In genomic region chr19:40650090-40650489, GRCm38 (mm10) we compare ENCODE assay signal across 16 mouse cellular contexts. TPM values are rescaled to one million over a fixed set of nuclear protein-coding genes. Genes with fewer than 3 reads are reported as not detected.
A peak's percentile ranks its signal among the peaks of the same experiment; 100 is the strongest.
DNase-seq lines count a peak whose midpoint lies in the region; ATAC-seq and TF ChIP-seq lines count a peak whose summit lies in the region.
"Had no signal": no experiment of that assay in that cellular context is flagged by ENCODE, and none has a peak within 500 bp of the region (broad histone marks: within the 10 kb centered on the region; RNA-seq: fewer than 3 reads in every experiment).

No protein-coding gene starts in this region.

- WGBS in embryonic facial prominence, embryonic 12.5 days, result 52% methylated on average over 5 of the region's 5 CpGs
- WGBS in embryonic facial prominence, embryonic 10.5 days, result 70% methylated on average over 5 of the region's 5 CpGs
- WGBS in lung, embryonic 14.5 days, result 49% methylated on average over 5 of the region's 5 CpGs
- WGBS in lung, adult 2 months, result 20% methylated on average over 5 of the region's 5 CpGs
- 32% methylated on average over 5 of the region's 5 CpGs for WGBS in heart, postnatal 0 days
- 37% methylated on average over 5 of the region's 5 CpGs for WGBS in liver, embryonic 11.5 days

- H3K4me2 ChIP-seq in embryonic facial prominence, embryonic 12.5 days (replicated peaks), result no peak overlapping the region
- no peak overlapping the region for H3K4me2 ChIP-seq in lung, embryonic 14.5 days
- no peak overlapping the region for H3K4me2 ChIP-seq in heart, postnatal 0 days (ENCODE audit: low read depth, low read length)
- no peak overlapping the region for H3K4me2 ChIP-seq in liver, embryonic 11.5 days
- H3K4me2 ChIP-seq: embryonic facial prominence, embryonic 15.5 days; forebrain, embryonic 15.5 days; limb, embryonic 13.5 days; midbrain, embryonic 15.5 days; neural tube, embryonic 13.5 days had no signal

- no peak for TF ChIP-seq POLR2A in lung, adult 2 months (IDR thresholded peaks at IDR 0.05; ENCODE audit: borderline replicate concordance, extremely low read depth, low read depth, low read length)

- H3K4me3 ChIP-seq in embryonic facial prominence, embryonic 12.5 days, result no peak overlapping the region
- no peak overlapping the region for H3K4me3 ChIP-seq in embryonic facial prominence, embryonic 10.5 days
- H3K4me3 ChIP-seq in lung, embryonic 14.5 days (ENCODE audit: low read depth, low read length), result no peak overlapping the region
- H3K4me3 ChIP-seq in lung, adult 2 months (replicated peaks; ENCODE audit: extremely low read depth, low read depth, low read length), result no peak overlapping the region
- H3K4me3 ChIP-seq in heart, postnatal 0 days (ENCODE audit: low read depth, low read length), result no peak overlapping the region
- no peak overlapping the region for H3K4me3 ChIP-seq in liver, embryonic 11.5 days (ENCODE audit: low read depth, low read length)
- H3K4me3 ChIP-seq: embryonic facial prominence, embryonic 15.5 days; forebrain, embryonic 15.5 days; limb, embryonic 13.5 days; midbrain, embryonic 15.5 days; neural tube, embryonic 13.5 days had no signal

- H3K9me3 ChIP-seq in embryonic facial prominence, embryonic 12.5 days, result no peaks in the 10 kb centered on the region
- no peaks in the 10 kb centered on the region for H3K9me3 ChIP-seq in embryonic facial prominence, embryonic 10.5 days
- H3K9me3 ChIP-seq in lung, embryonic 14.5 days (ENCODE audit: low read depth, low read length), result no peaks in the 10 kb centered on the region
- no peaks in the 10 kb centered on the region for H3K9me3 ChIP-seq in heart, postnatal 0 days (replicated peaks; ENCODE audit: control insufficient read depth, low read length)
- no peaks in the 10 kb centered on the region for H3K9me3 ChIP-seq in liver, embryonic 11.5 days (ENCODE audit: control insufficient read depth, low read length)
- H3K9me3 ChIP-seq: embryonic facial prominence, embryonic 15.5 days; forebrain, embryonic 15.5 days; limb, embryonic 13.5 days; midbrain, embryonic 15.5 days; neural tube, embryonic 13.5 days had no signal

- no peaks in the 10 kb centered on the region for H3K27me3 ChIP-seq in embryonic facial prominence, embryonic 12.5 days
- H3K27me3 ChIP-seq in embryonic facial prominence, embryonic 10.5 days (replicated peaks; ENCODE audit: low read depth, poor library complexity, severe bottlenecking), result no peaks in the 10 kb centered on the region
- H3K27me3 ChIP-seq in lung, embryonic 14.5 days (ENCODE audit: insufficient read depth, low read length), result no peaks in the 10 kb centered on the region
- H3K27me3 ChIP-seq in heart, postnatal 0 days (ENCODE audit: control insufficient read depth, insufficient read depth, low read length), result no peaks in the 10 kb centered on the region
- H3K27me3 ChIP-seq in liver, embryonic 11.5 days (replicated peaks; ENCODE audit: control insufficient read depth, insufficient read depth, low read length), result no peaks in the 10 kb centered on the region
- H3K27me3 ChIP-seq: embryonic facial prominence, embryonic 15.5 days; forebrain, embryonic 15.5 days; limb, embryonic 13.5 days; midbrain, embryonic 15.5 days; neural tube, embryonic 13.5 days had no signal

- no peak for TF ChIP-seq EP300 in heart, postnatal 0 days (IDR thresholded peaks at IDR 0.05; ENCODE audit: low read depth)

- peaks cover 7% of the 10 kb centered on the region for H3K4me1 ChIP-seq in embryonic facial prominence, embryonic 12.5 days
- peaks cover 33% of the 10 kb centered on the region for H3K4me1 ChIP-seq in embryonic facial prominence, embryonic 10.5 days
- H3K4me1 ChIP-seq in lung, embryonic 14.5 days (ENCODE audit: insufficient read depth), result peaks cover 14% of the 10 kb centered on the region
- peaks cover 18% of the 10 kb centered on the region for H3K4me1 ChIP-seq in lung, adult 2 months (ENCODE audit: control insufficient read depth, insufficient read depth, low read length)
- H3K4me1 ChIP-seq in heart, postnatal 0 days (ENCODE audit: control insufficient read depth, insufficient read depth), result no peaks in the 10 kb centered on the region
- H3K4me1 ChIP-seq in liver, embryonic 11.5 days (replicated peaks; ENCODE audit: control insufficient read depth, insufficient read depth, low read length), result peaks cover 6% of the 10 kb centered on the region
- H3K4me1 ChIP-seq: forebrain, embryonic 15.5 days; midbrain, embryonic 15.5 days; neural tube, embryonic 13.5 days had no signal

- 0 out of 2 replicates have a peak overlapping the region, but pooled peaks have one; percentile 1 for H3K27ac ChIP-seq in embryonic facial prominence, embryonic 12.5 days
- H3K27ac ChIP-seq in embryonic facial prominence, embryonic 10.5 days (replicated peaks), result no peak overlapping the region
- peak overlapping the region; percentile 54; the same call in 1 of the 2 replicates for H3K27ac ChIP-seq in lung, embryonic 14.5 days (ENCODE audit: low read depth)
- H3K27ac ChIP-seq in heart, postnatal 0 days (ENCODE audit: low read depth), result peak overlapping the region; percentile 26; the same call in 1 of the 2 replicates
- H3K27ac ChIP-seq in liver, embryonic 11.5 days (ENCODE audit: low read depth, low read length), result no peak overlapping the region
- H3K27ac ChIP-seq: embryonic facial prominence, embryonic 15.5 days; forebrain, embryonic 15.5 days; limb, embryonic 13.5 days; midbrain, embryonic 15.5 days; neural tube, embryonic 13.5 days had no signal

- no peak for ATAC-seq in embryonic facial prominence, embryonic 12.5 days (ENCODE audit: insufficient number of reproducible peaks, insufficient read depth, low FRiP score, low TSS enrichment)
- no peak for ATAC-seq in lung, embryonic 14.5 days (ENCODE audit: insufficient read depth)
- ATAC-seq in heart, postnatal 0 days (ENCODE audit: insufficient read depth, low read depth), result no peak
- peak; percentile 89 for ATAC-seq in megakaryocyte progenitor cell, adult 5-6 weeks (replicated peaks; ENCODE audit: poor library complexity)
- no peak for ATAC-seq in liver, embryonic 11.5 days (replicated peaks; ENCODE audit: low FRiP score)
- ATAC-seq: forebrain, embryonic 15.5 days; midbrain, embryonic 15.5 days had no signal

- H3K36me3 ChIP-seq in embryonic facial prominence, embryonic 12.5 days, result no peaks in the 10 kb centered on the region
- no peaks in the 10 kb centered on the region for H3K36me3 ChIP-seq in embryonic facial prominence, embryonic 10.5 days (replicated peaks)
- no peaks in the 10 kb centered on the region for H3K36me3 ChIP-seq in lung, embryonic 14.5 days (ENCODE audit: insufficient read depth)
- no peaks in the 10 kb centered on the region for H3K36me3 ChIP-seq in heart, postnatal 0 days (replicated peaks; ENCODE audit: control insufficient read depth, insufficient read depth, low read length)
- no peaks in the 10 kb centered on the region for H3K36me3 ChIP-seq in liver, embryonic 11.5 days (ENCODE audit: control insufficient read depth, insufficient read depth, low read length)
- H3K36me3 ChIP-seq: embryonic facial prominence, embryonic 15.5 days; forebrain, embryonic 15.5 days; limb, embryonic 13.5 days; midbrain, embryonic 15.5 days; neural tube, embryonic 13.5 days had no signal

- no peak for TF ChIP-seq CTCF in lung, embryonic 14.5 days (IDR thresholded peaks at IDR 0.05; ENCODE audit: low read depth)
- TF ChIP-seq CTCF in lung, adult 2 months (IDR thresholded peaks at IDR 0.05; ENCODE audit: insufficient read depth, low read length), result no peak
- TF ChIP-seq CTCF in heart, postnatal 0 days (IDR thresholded peaks at IDR 0.05; ENCODE audit: low read depth), result no peak

- H3K9ac ChIP-seq in embryonic facial prominence, embryonic 12.5 days, result no peak overlapping the region
- no peak overlapping the region for H3K9ac ChIP-seq in lung, embryonic 14.5 days
- H3K9ac ChIP-seq in heart, postnatal 0 days (replicated peaks; ENCODE audit: low read depth, low read length), result no peak overlapping the region
- no peak overlapping the region for H3K9ac ChIP-seq in liver, embryonic 11.5 days (ENCODE audit: low read depth, low read length)
- H3K9ac ChIP-seq: embryonic facial prominence, embryonic 15.5 days; forebrain, embryonic 15.5 days; limb, embryonic 13.5 days; midbrain, embryonic 15.5 days; neural tube, embryonic 13.5 days had no signal

- no peak for DNase-seq in embryonic facial prominence, embryonic 10.5 days (ENCODE audit: low spot score)
- DNase-seq in lung, embryonic 14.5 days, result no peak
- no peak for DNase-seq in lung, adult 2 months
- DNase-seq in heart, postnatal 0 days (ENCODE audit: low spot score), result no peak
- no peak for DNase-seq in liver, embryonic 11.5 days (ENCODE audit: low spot score)
- no peak for DNase-seq in frontal cortex, adult 2 months (ENCODE audit: extremely low spot score in 1 of 2, low spot score in 1 of 2)
- DNase-seq: cerebellum, postnatal 10 days; gastrocnemius, postnatal 36 days; kidney, postnatal 14 days had no signal

RNA-seq across cellular contexts. Expression of gene Entpd1, which starts 37.9 kb away (rescaled TPM):
- polyA plus RNA-seq in embryonic facial prominence, embryonic 12.5 days (2016; fragmentation: Nextera tagmentation; extraction: Ambion mirVana), result 7.4 and 8.6 TPM in 2 replicates
- polyA plus RNA-seq in embryonic facial prominence, embryonic 10.5 days (2016; fragmentation: Nextera tagmentation; extraction: Ambion mirVana), result 3.1 and 3.3 TPM in 2 replicates
- polyA plus RNA-seq in lung, embryonic 14.5 days (2014; fragmentation: Nextera tagmentation; extraction: Ambion mirVana), result 12.7 and 15.4 TPM in 2 replicates
- 28.7 and 41.2 TPM in 2 replicates for polyA plus RNA-seq in lung, adult 2 months (2012; rRNA removed)
- total RNA-seq in heart, postnatal 0 days (2014; rRNA removed; ENCODE audit: low replicate concordance), result 18.5 and 31.7 TPM in 2 replicates
- polyA plus RNA-seq in heart, postnatal 0 days (2015; fragmentation: Nextera tagmentation; extraction: Ambion mirVana), result 9.2 and 10.3 TPM in 2 replicates
- total RNA-seq in megakaryocyte progenitor cell, adult 5-6 weeks (2015), result 6.4 and 7.9 TPM in 2 replicates
- 7.5 and 19.3 TPM in 2 replicates for total RNA-seq in megakaryocyte progenitor cell, adult 5-6 weeks (2017)
- polyA plus RNA-seq in liver, embryonic 11.5 days (2014; fragmentation: Nextera tagmentation; extraction: Ambion mirVana), result 3.0 and 3.8 TPM in 2 replicates
- polyA plus RNA-seq in frontal cortex, adult 2 months (2012; rRNA removed), result 10.9 and 13.1 TPM in 2 replicates

RNA-seq across cellular contexts. Expression of gene Tctn3, which starts 38.1 kb away (rescaled TPM):
- polyA plus RNA-seq in embryonic facial prominence, embryonic 12.5 days (2016; fragmentation: Nextera tagmentation; extraction: Ambion mirVana), result 13.6 and 14.6 TPM in 2 replicates
- 10.0 and 11.5 TPM in 2 replicates for polyA plus RNA-seq in embryonic facial prominence, embryonic 10.5 days (2016; fragmentation: Nextera tagmentation; extraction: Ambion mirVana)
- polyA plus RNA-seq in lung, embryonic 14.5 days (2014; fragmentation: Nextera tagmentation; extraction: Ambion mirVana), result 10.4 and 11.2 TPM in 2 replicates
- 12.1 and 12.8 TPM in 2 replicates for polyA plus RNA-seq in lung, adult 2 months (2012; rRNA removed)
- total RNA-seq in heart, postnatal 0 days (2014; rRNA removed; ENCODE audit: low replicate concordance), result 10.7 and 16.2 TPM in 2 replicates
- 6.7 and 7.0 TPM in 2 replicates for polyA plus RNA-seq in heart, postnatal 0 days (2015; fragmentation: Nextera tagmentation; extraction: Ambion mirVana)
- 4.7 and 7.5 TPM in 2 replicates for total RNA-seq in megakaryocyte progenitor cell, adult 5-6 weeks (2015)
- 5.3 and 6.6 TPM in 2 replicates for total RNA-seq in megakaryocyte progenitor cell, adult 5-6 weeks (2017)
- 4.9 and 5.0 TPM in 2 replicates for polyA plus RNA-seq in liver, embryonic 11.5 days (2014; fragmentation: Nextera tagmentation; extraction: Ambion mirVana)
- polyA plus RNA-seq in frontal cortex, adult 2 months (2012; rRNA removed), result 29.6 and 35.7 TPM in 2 replicates

Comparison
In these comparisons a context has a peak if more than half of its experiments do, and no peak if none do; other contexts are left out.
1. H3K27ac ChIP-seq: peak in embryonic facial prominence, embryonic 12.5 days (single experiment), lung, embryonic 14.5 days (single experiment) and heart, postnatal 0 days (single experiment); none in embryonic facial prominence, embryonic 10.5 days (single experiment) and liver, embryonic 11.5 days (single experiment).